8 mouse cellular contexts compared by ENCODE assay signal in the genomic region with DNA sequence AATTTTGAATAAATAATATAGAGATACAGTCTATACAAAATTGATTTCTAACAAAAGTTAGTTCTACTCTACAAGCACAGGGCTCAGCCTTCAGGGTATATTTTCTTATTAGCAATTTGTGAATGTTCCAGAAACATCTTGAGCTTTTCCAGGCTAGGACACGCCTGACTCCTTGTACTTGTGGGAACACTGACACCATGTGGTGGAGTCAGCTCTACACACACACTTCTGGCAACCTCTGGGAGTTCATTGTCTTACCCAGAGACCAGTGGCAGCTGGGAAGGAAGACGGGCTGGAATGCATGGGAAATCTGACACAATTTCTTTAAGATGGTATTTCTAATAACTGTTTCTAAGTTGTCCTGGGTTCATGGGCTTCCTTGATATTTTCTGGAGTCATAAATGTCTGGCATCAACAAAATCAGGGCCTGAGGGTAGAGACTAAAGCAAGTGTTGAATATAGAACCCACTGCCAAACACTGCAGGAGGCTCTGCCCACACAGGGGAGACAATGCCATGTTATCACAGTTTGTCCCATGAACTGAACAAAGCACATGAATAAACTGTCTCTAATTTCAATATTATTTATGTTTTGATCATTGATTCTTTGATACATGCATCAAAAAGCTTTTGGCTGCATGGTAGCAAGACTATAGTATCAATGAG.
A peak's percentile ranks its signal among the peaks of the same experiment; 100 is the strongest.
DNase-seq lines count a peak whose midpoint lies in the region; ATAC-seq and TF ChIP-seq lines count a peak whose summit lies in the region.

No protein-coding gene starts in this region.

- H3K9me3 ChIP-seq in ES-E14 (ENCODE audit: control insufficient read depth, insufficient read depth, low read depth, low read length), result no peaks in the 10 kb centered on the region
- no peaks in the 10 kb centered on the region for H3K9me3 ChIP-seq in hindbrain, embryonic 16.5 days (ENCODE audit: control insufficient read depth, low read length)
- no peaks in the 10 kb centered on the region for H3K9me3 ChIP-seq in midbrain, embryonic 10.5 days (replicated peaks)
- H3K9me3 ChIP-seq in stomach, embryonic 14.5 days (ENCODE audit: control insufficient read depth, low read depth, low read length), result no peaks in the 10 kb centered on the region

- H3K27me3 ChIP-seq in hindbrain, embryonic 16.5 days (replicated peaks; ENCODE audit: control insufficient read depth, insufficient read depth, low read length), result no peaks in the 10 kb centered on the region
- peaks cover 8% of the 10 kb centered on the region; the same call in 1 of the 2 replicates for H3K27me3 ChIP-seq in midbrain, embryonic 10.5 days (ENCODE audit: low read depth, poor library complexity, severe bottlenecking)
- no peaks in the 10 kb centered on the region for H3K27me3 ChIP-seq in stomach, embryonic 14.5 days (ENCODE audit: control insufficient read depth, insufficient read depth, low read length)

- no peak overlapping the region for H3K4me3 ChIP-seq in ES-E14 (ENCODE audit: insufficient read depth in 1 of 2, low read depth in 1 of 2, low read length in 2 of 2, poor library complexity in 1 of 2, severe bottlenecking in 1 of 2)
- H3K4me3 ChIP-seq in hindbrain, embryonic 16.5 days (ENCODE audit: low read length), result no peak overlapping the region
- no peak overlapping the region for H3K4me3 ChIP-seq in midbrain, embryonic 10.5 days
- no peak overlapping the region for H3K4me3 ChIP-seq in stomach, embryonic 14.5 days (ENCODE audit: low read depth, low read length)

- H3K4me1 ChIP-seq in ES-E14 (ENCODE audit: control insufficient read depth in 2 of 2, insufficient read depth in 2 of 2, low read length in 2 of 2, poor library complexity in 1 of 2), result no peaks in the 10 kb centered on the region
- H3K4me1 ChIP-seq in hindbrain, embryonic 16.5 days (ENCODE audit: control insufficient read depth, insufficient read depth, low read depth, low read length), result no peaks in the 10 kb centered on the region
- no peaks in the 10 kb centered on the region for H3K4me1 ChIP-seq in midbrain, embryonic 10.5 days
- H3K4me1 ChIP-seq in stomach, embryonic 14.5 days (ENCODE audit: control insufficient read depth, insufficient read depth, low read length), result peaks cover 6% of the 10 kb centered on the region

- in situ Hi-C loops in ES-E14 (cut with MboI; ENCODE audit: low sequenced_read_pairs in 2 of 2, unreplicated experiment in 2 of 2), result no loop called here

- H3K9ac ChIP-seq in ES-E14 (ENCODE audit: insufficient read depth, low read depth, low read length, poor library complexity, severe bottlenecking), result no peak overlapping the region
- H3K9ac ChIP-seq in hindbrain, embryonic 16.5 days (ENCODE audit: low read depth, low read length), result no peak overlapping the region
- H3K9ac ChIP-seq in stomach, embryonic 14.5 days (replicated peaks; ENCODE audit: low read depth, low read length), result no peak overlapping the region

- peaks cover 4% of the 10 kb centered on the region for H3K36me3 ChIP-seq in ES-E14 (ENCODE audit: control insufficient read depth, insufficient read depth, low read length, poor library complexity, severe bottlenecking)
- no peaks in the 10 kb centered on the region for H3K36me3 ChIP-seq in hindbrain, embryonic 16.5 days (ENCODE audit: control insufficient read depth, insufficient read depth, low read length)
- H3K36me3 ChIP-seq in midbrain, embryonic 10.5 days, result no peaks in the 10 kb centered on the region
- H3K36me3 ChIP-seq in stomach, embryonic 14.5 days (ENCODE audit: control insufficient read depth, insufficient read depth, low read length), result no peaks in the 10 kb centered on the region

- peak; percentile 8 for DNase-seq in ES-E14 (ENCODE audit: low read depth, low spot score)
- DNase-seq in brain, embryonic 18.5 days (ENCODE audit: low read depth, low spot score), result peak; percentile 52
- DNase-seq in gastrocnemius, adult 8-10 months (ENCODE audit: low spot score in 2 of 2), result peak; percentile 31 to 37
- DNase-seq in layer of hippocampus, postnatal 36 days, result peak; percentile 31 to 41
- peak; percentile 54 for DNase-seq in midbrain, embryonic 10.5 days (ENCODE audit: low spot score)

- H3K27ac ChIP-seq in ES-E14 (ENCODE audit: insufficient read depth, low read depth, low read length, poor library complexity, severe bottlenecking), result no peak overlapping the region
- no peak overlapping the region for H3K27ac ChIP-seq in hindbrain, embryonic 16.5 days (ENCODE audit: low read depth, low read length)
- H3K27ac ChIP-seq in midbrain, embryonic 10.5 days (replicated peaks), result no peak overlapping the region
- H3K27ac ChIP-seq in stomach, embryonic 14.5 days (ENCODE audit: low read length), result no peak overlapping the region

- peak; percentile 97 for ATAC-seq in hindbrain, embryonic 16.5 days
- ATAC-seq in stomach, embryonic 14.5 days (ENCODE audit: insufficient number of reproducible peaks, insufficient read depth, low FRiP score, low read depth), result peak; percentile 85; the same call in 1 of the 2 replicates
- ATAC-seq in erythroblast, adult 5-6 weeks (replicated peaks; ENCODE audit: low FRiP score, poor library complexity, severe bottlenecking), result no peak

- H3K4me2 ChIP-seq in hindbrain, embryonic 16.5 days (ENCODE audit: low read length), result no peak overlapping the region
- no peak overlapping the region for H3K4me2 ChIP-seq in stomach, embryonic 14.5 days (replicated peaks; ENCODE audit: low read depth, low read length)

- WGBS in hindbrain, embryonic 16.5 days, result 4% methylated on average over 2 of the region's 2 CpGs
- WGBS in midbrain, embryonic 10.5 days, result 23% methylated on average over 2 of the region's 2 CpGs
- 16% methylated on average over 2 of the region's 2 CpGs for WGBS in stomach, embryonic 14.5 days

TF ChIP-seq in ES-E14, 5 proteins besides CTCF, POLR2A, EP300 and RAD21:
- TF ChIP-seq ZC3H11A (IDR thresholded peaks at IDR 0.05; ENCODE audit: borderline replicate concordance, low read depth, low read length) (no peak), CHD2 (IDR thresholded peaks at IDR 0.05; ENCODE audit: low read depth, low read length) (no peak), HCFC1 (IDR thresholded peaks at IDR 0.05; ENCODE audit: borderline replicate concordance, insufficient read depth, low read length) (no peak), MAFK (IDR thresholded peaks at IDR 0.05; ENCODE audit: insufficient read depth, low read depth, low read length) (no peak), ZNF384 (IDR thresholded peaks at IDR 0.05; ENCODE audit: low read depth, low read length) (no peak)
